Mouse (Mus musculus) right cerebral cortex, adult 18-20 months (tissue): ENCODE measurements around the gene 1700025F22Rik.
A peak's percentile ranks its signal among the peaks of the same experiment; 100 is the strongest.
"Not testable (repeated sequence)": the region's sequence is repeated elsewhere in the genome, so short reads cannot be mapped to it uniquely, and the experiment has no call there.

ENCODE experiments used
- DNase-seq: peaks from one replicate; pipeline ENCODE4 v3.0.0; 2022; ENCODE audit warnings: mixed read lengths

1700025F22Rik gene

DNA sequence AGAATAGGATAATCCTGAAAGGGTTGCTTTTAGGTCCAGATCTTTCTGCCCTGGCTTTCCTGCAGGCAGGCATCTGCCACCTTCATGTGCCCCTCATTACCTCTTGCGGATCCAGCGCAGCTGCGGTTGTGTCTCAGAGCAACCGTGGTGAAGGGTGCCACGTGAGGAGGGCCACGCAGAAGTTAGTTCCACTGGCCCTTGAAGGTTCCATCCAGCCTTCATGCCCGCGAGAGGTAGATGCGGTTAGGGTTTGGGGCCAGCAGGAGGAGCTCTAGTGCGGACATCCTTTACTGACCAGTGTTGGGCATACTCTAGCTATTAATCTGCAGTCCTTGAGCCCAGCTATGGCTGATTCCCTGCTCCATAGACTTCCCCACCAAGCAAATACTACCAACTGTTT lies at the start of gene 1700025F22Rik:
1700025F22Rik (minus strand) TSS at position 149 of the 400 bp plus-strand sequence.
- no peak for DNase-seq

DNA sequence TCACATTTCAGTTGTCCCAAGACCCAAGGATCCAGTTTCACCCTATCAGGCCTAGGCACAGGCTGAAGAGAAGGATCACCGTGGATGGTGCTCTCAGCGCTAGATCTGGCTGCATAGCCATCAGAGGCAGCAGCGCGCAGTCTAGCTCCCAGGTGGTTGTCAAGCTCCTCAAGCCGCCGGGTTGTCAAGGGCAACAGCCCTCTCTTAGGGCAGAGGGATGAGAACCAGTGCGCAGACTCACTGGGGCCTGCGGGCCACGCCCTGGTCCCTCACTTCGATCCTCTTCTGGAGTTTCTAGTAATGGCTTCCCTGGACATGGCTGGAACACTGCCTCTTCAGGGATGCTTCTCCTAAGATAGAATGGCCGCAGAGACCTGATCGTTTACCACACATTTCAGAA lies 31.4 kb upstream of the 1700025F22Rik start, which contains the start of gene Ms4a13:
Ms4a13 (minus strand) TSS at position 192 of the 400 bp plus-strand sequence.
- no peak for DNase-seq

DNA sequence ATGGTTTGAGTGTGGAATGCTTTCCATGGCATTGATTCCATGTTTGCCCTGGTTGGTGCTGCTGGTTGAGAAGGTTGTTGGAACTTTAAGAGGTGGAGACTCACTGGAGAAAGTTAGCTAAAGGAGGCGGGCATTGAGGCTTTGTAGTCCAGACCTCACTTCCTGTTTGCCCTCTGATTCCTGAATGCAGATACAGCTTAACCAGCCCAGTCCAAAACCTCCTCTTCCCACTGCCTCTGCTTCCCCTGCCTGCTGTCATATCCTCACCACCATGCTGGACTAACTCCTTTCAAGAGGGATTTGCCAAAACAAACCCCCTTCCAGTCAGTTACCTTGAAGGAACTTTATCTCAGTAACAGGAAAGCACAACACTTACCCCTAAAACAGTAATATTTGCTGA lies 27.4 kb upstream of the 1700025F22Rik start:
- DNase-seq, result no peak

- no peak for DNase-seq
Observed at GRCm38 (mm10) chr19:11184121-11184520, 19.0 kb upstream of the 1700025F22Rik start.

GRCm38 (mm10) chr19:11177464-11177863 lies 12.3 kb upstream of the 1700025F22Rik start:
- no peak for DNase-seq

- DNase-seq, result not testable (repeated sequence)
Observed at GRCm38 (mm10) chr19:11157890-11158289, 7.2 kb downstream of the 1700025F22Rik start.

GRCm38 (mm10) chr19:11135336-11135735 lies 29.8 kb downstream of the 1700025F22Rik start:
- DNase-seq, result no peak

DNA sequence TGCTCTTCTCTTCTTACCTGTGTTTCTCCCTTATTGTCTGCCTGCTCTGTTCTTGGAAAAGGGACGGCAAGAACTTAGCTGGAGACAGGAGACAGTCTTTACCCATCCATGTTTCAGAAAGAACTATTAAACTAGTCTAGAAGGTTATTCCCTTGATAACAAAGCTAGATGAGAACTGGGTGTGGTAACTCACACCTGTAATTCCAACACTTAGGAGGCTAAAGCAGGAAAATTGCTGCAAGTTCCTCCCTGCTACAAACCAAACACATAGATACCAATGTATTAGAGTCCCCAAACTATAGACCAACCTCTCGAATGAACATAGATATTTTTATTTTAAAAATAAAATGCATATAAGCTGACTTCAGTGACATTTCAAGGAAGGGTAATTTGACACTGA lies 30.3 kb downstream of the 1700025F22Rik start:
- no peak for DNase-seq

DNA sequence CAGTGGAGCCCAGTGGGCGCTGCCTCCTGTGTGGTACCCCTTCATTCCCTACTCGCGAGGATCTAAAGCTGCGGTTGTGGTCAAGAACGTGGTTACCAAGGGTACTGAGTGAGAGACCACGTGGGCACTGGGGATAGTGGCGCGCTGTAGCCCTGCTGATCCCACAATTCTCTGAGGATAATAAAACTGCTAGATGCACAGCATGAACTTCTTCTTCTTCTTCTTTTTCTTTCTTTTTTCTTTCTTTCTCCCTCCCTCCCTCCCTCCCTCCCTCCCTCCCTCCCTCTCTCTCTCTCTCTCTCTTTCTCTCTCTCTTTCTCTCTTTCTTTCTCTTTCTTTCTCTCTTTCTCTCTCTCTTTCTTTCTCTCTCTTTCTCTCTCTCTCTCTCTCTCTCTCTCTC lies 34.3 kb downstream of the 1700025F22Rik start, which contains the start of gene 1700017D01Rik:
1700017D01Rik (minus strand) TSS at position 101 of the 400 bp plus-strand sequence.
- not testable (repeated sequence) for DNase-seq

GRCm38 (mm10) chr19:11129702-11130101 lies 35.4 kb downstream of the 1700025F22Rik start:
- no peak for DNase-seq

DNA sequence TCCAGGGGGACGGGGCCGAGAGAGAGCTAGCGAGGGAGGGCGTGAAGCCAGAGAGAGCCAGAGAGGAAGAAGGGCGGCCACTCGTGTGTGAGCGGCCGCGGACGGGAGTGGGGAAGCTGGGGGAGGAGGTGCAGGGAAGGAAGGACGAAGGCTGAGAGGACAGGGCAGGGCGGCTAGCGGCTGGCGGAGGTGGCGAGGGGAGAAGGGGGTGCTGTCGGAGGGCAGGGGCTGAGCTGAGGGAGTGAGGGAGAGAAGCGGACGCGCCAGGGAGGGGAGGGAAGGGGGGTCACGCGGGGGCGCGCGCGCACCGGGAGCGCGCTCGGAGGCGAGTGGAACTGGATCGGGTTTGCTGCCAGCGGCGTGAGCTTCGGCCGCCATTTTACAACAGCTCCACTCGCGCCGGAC lies 44.1 kb downstream of the 1700025F22Rik start:
- DNase-seq, result not testable (repeated sequence)

GRCm38 (mm10) chr19:11119338-11119737 lies 45.8 kb downstream of the 1700025F22Rik start:
- peak; percentile 9 for DNase-seq

- DNase-seq, result no peak
Observed at GRCm38 (mm10) chr19:11107746-11108145, 57.4 kb downstream of the 1700025F22Rik start.

GRCm38 (mm10) chr19:11101880-11102279 lies 63.2 kb downstream of the 1700025F22Rik start:
- no peak for DNase-seq

GRCm38 (mm10) chr19:11098401-11098800 lies 66.7 kb downstream of the 1700025F22Rik start:
- DNase-seq, result no peak

- DNase-seq, result peak; percentile 2
Observed at GRCm38 (mm10) chr19:11092131-11092530, 73.0 kb downstream of the 1700025F22Rik start.
